Mouse (Mus musculus) WW6 (cell line): Measurements from ENCODE around the gene Krt20.
A peak's percentile ranks its signal among the peaks of the same experiment; 100 is the strongest.

ENCODE experiments used
- DNase-seq: peaks from one replicate; pipeline ENCODE4 v3.0.0-alpha.2; 2013; ENCODE audit warnings: low read depth, low spot score

The Krt20 gene

GRCm38 (mm10) chr11:99437972-99438371, at the start of gene Krt20:
Gene Krt20, minus strand, starts transcription at chr11:99438150.
- DNase-seq, result no peak

DNA sequence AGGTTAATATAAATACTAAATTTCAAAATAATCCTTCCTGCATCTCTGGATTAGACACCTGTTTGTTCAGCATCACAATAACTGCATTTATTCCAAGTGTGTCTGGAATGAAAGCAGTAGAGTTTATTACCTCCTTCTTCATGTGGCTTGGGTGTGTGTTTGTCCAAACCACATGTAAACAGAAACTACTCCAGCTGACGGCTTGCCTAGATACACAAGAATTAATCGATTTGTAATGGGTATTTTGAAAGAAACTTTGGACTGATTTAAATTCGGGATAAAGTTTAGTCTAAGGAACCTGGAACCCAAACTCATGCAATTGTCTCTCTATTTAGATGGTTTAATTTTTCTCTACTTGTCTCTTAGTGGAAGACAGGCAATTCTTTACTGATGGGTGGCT, 37.0 kb upstream of the Krt20 start:
- no peak for DNase-seq

GRCm38 (mm10) chr11:99473433-99473832, 35.5 kb upstream of the Krt20 start:
- DNase-seq, result no peak

GRCm38 (mm10) chr11:99472405-99472804, 34.5 kb upstream of the Krt20 start:
- DNase-seq, result no peak

DNA sequence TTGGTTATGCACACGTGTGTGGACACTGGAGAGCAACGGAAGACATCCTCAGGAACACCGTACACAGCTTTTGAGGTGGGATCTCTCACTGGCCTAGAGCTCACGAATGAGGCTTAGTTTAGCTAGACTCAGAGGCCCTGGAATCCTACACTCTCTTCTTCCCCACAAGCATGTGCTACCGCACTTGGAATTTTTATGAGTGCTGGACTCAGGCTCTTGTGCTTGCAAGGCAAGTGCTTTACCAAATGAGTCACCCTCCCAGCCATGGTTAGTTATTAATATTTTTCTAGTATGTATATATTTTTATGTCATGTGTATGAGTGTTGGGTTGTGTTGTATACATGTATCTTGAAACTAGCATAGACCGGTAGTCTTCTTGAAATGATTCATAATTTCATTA, 34.0 kb upstream of the Krt20 start:
- no peak for DNase-seq

GRCm38 (mm10) chr11:99469228-99469627, 31.3 kb upstream of the Krt20 start:
- DNase-seq, result no peak

DNA sequence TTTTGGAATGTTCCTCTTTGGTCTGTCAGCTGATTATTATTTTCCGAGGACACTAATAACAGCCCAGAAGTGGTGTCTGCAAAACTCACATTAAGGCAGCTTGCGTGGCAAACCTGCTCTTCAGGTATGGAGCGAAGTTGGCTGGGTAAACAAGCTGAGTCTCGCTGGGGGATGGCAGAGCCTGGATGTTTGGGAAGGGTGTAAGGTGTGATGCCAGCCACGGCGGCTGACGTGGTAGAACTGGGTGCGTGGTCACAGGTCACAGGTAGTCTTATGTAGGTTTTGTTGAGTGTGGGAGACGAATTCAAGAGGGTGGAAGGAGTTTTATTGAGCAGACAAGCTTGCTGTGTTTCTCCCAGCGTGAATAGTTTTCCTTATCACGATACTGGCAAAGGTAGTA, 30.6 kb upstream of the Krt20 start:
- no peak for DNase-seq

GRCm38 (mm10) chr11:99466316-99466715, 28.4 kb upstream of the Krt20 start:
- no peak for DNase-seq

DNA sequence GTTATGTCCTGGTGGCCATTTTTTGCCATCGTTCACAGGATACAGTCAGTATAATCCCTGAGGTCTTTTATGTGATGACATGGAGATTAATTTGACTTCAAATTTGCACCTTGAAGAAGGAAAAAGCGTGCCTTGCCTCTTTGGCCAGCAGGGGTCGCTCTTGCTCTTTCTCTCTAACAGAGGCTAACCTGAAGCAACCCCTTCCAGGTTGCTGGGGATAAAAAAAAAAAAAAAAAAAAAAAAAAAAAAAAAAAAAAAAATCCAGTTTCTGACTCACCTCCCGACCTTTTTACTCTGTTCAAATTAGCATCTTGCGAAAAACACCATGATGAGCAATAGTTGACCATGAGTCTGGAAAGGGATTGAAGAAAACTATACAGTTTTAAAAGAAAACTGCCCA, 26.9 kb upstream of the Krt20 start:
- DNase-seq, result peak; percentile 67

GRCm38 (mm10) chr11:99463155-99463554, 25.2 kb upstream of the Krt20 start:
- peak; percentile 62 for DNase-seq

- no peak for DNase-seq
These were observed 23.8 kb upstream of the Krt20 start for GRCm38 (mm10) chr11:99461736-99462135.

DNA sequence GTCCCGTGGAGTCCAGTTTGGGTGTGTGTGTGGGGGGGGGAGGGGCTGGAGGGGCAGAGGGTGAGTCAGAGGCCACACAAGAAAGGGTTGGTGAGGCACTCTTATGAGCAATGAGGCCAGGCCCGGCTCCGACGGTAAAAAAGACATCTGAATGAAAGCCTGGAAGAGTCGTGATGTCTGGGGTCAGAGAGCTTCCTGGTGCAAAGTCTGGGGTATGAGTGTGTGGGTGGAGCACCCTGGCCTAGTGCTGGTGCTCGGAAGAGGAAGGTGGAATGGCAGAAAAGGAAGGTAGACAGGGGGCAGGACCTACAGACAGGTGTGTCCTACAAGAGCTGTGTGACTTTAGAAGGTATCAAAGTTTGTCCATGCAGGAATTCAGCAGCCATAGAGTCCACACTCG, 20.9 kb upstream of the Krt20 start:
- no peak for DNase-seq

GRCm38 (mm10) chr11:99454759-99455158, 16.8 kb upstream of the Krt20 start:
- no peak for DNase-seq

- no peak for DNase-seq
These were observed 16.1 kb upstream of the Krt20 start for GRCm38 (mm10) chr11:99454044-99454443.

GRCm38 (mm10) chr11:99448769-99449168, 10.8 kb upstream of the Krt20 start:
- no peak for DNase-seq

DNA sequence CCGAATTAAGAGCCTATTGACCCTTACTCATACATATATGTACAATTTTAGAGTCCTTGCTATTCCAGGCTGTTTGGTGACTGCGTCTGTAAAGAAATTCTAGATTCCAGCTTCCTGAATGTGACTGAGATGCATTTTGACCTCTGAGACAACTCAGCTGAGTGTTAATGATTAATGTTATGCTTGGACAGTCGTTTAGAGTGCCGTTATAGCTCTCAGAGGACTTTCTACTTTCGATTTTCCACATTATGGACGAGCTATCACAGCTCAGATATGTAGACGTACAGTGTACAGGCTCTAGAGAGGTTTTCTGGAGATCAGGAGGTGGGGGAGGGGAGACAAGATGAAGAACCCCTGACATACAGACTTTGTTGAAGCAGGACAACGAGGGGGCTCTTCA, 3.3 kb upstream of the Krt20 start:
- no peak for DNase-seq

DNA sequence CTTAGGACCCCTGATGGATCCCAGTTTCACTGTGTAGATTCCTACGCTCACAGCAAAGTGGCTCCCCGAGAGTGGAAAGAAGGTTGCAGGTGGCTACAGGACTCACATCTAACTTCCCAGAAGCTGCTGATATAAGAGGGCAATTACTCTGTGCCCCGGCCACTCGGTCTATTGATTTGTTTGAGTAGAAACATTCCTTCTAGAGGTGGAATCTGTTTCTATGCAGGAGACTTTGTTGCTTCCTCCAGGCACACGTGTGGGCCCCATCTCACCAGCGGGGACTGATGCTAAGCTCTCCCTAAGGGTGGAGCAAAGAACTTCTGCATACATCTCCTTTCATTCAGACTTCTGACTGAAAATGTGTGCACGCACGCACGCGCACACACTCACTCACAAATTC, 1.5 kb upstream of the Krt20 start:
- no peak for DNase-seq

- DNase-seq, result no peak
These were observed 1.3 kb downstream of the Krt20 start for GRCm38 (mm10) chr11:99436625-99437024.

- DNase-seq, result peak; percentile 62
These were observed 7.3 kb downstream of the Krt20 start for GRCm38 (mm10) chr11:99430670-99431069.

DNA sequence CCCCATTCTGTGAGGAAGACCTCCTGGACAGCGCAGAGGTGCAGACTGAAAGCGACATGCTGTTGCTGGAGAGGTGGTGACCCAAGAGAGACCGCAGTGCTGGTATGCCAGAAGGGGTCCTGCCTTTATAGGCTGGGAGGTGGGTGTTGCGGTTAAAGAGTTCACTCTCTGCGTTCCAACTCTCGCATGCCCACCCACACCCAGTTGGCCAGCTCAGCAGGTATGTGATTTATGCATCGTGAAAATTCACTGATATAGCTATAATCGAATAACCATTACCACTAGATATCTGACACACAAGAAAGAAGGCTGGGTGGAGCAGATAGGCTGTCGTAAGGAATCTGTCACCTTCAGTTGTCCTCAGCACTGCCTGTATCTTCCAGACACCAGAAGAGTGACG, 15.8 kb downstream of the Krt20 start, which contains the start of gene Krt12:
Gene Krt12, minus strand, starts transcription at position 101 of the 400 bp plus-strand sequence.
- DNase-seq, result no peak

GRCm38 (mm10) chr11:99420586-99420985, 17.4 kb downstream of the Krt20 start:
- DNase-seq, result no peak

GRCm38 (mm10) chr11:99417819-99418218, 20.1 kb downstream of the Krt20 start:
- no peak for DNase-seq

DNA sequence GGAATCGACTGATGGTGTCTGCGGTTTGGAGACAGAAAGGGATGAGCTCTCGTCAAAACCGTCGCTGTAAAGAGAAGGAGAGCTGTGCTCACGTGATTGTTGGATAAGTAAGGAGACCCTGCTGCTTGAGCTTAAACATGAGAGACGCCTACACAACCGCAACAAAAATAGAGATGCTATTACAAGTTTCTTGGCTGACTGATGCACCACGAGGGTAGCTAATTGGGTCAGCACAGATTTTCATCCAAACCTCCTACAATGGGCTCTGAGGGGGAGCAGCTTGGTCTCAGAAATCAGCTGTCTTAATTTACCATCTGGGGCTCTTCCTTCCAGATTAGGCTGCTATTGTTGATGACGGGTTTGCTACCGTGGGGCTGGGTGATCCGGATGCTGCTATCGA, 21.0 kb downstream of the Krt20 start:
- no peak for DNase-seq

GRCm38 (mm10) chr11:99414463-99415147, 23.3 kb downstream of the Krt20 start:
- no peak for DNase-seq
